Mouse (Mus musculus): ENCODE results near the gene 4930467E23Rik.
"Not testable (repeated sequence)": the region's sequence is repeated elsewhere in the genome, so short reads cannot be mapped to it uniquely, and the experiment has no call there.

DNA sequence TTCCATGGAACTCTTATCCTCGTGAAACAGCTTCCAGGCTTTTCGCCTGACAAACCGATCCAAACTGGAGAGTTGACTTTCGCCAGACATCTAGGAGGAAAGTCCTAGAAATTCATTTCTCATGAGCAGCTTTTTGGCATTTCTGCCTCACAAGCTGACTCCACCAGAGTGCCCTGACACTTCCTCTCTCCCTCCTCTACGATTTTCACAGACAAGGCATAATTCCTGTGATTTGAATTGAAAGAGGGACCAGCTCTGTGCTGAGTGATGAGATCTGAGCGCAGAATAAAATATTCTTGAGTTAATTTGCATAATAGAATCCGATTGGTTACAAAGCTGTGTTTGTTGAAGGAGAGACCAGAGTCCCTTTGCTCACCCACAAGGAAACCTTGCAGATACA is 63.3 kb downstream of the 4930467E23Rik start:
- TF ChIP-seq POLR2A (IDR thresholded peaks at IDR 0.05; ENCODE audit: borderline replicate concordance, extremely low read depth, insufficient read depth, insufficient read length, poor library complexity, severe bottlenecking); CTCF (IDR thresholded peaks at IDR 0.05; ENCODE audit: borderline replicate concordance, extremely low read depth, insufficient read depth, insufficient read length): not testable (repeated sequence)

Measured in brain, embryonic 14.5 days (tissue).